Mouse (Mus musculus) mesoderm, embryonic 11.5 days (tissue): ENCODE data around the gene Rps6ka3.

Experiments used
- DNase-seq: peaks from one replicate; pipeline ENCODE4 v3.0.0-alpha.2; 2012; ENCODE audit warnings: low read depth, low spot score

The Rps6ka3 gene

DNA sequence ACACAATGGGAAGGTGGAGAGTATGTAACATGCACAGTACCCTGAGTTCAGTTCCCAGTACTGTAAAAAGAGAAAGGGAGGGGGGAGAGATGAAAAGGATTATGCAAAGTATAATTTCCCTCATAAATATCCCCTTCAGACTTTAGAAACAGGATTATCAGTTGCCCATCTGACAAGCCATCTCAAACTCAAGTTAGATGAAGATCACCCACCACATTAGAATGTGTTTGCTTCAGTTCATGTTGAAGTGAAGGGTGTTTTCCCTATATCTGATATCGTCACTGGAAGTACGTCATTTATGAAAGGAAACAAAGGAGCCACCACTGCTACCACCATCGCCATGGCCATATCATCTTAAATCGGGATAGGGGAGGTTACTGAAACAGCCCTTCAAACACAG lies at the start of gene Rps6ka3:
TSS of gene Rps6ka3 (plus strand) at position 301 of the 400 bp plus-strand sequence.
- DNase-seq = no peak

DNA sequence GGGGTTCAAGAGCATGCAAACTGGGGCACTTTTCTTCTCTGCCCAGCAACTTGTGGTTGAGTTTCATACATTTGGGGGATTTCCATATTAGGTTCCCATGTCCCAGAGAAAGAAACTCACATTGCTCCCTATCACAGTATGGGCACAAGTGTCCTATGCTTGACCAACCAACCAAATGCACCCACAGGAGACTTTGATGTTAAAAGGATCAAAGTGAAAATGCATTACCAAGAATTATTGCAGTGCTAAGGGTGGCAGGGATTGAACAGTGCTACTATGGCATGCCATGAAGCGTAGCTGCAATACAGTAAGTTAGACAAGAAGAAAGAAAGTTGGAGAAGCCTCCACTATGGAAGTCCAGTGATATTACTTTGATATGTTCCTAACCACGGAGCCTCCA lies 40.9 kb upstream of the Rps6ka3 start:
- DNase-seq = no peak

DNA sequence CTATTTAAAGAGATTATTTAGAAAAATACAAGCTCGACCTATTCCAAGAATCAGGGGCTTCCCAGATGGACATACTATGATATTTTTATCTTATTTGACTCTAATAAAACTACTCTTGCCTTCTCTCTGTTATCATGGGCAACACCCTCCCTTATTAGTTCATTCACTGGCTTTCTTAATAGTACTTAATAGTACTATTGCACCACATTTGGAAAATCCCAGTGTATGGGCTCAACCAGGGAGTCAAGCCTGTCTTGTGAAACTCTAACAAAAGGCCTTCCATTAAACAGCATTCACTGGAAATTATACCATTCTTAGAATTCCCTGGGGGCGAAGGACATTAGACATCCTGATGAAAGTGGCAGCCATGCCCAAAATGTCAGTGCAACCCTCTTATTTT lies 38.5 kb upstream of the Rps6ka3 start:
- no peak for DNase-seq

DNA sequence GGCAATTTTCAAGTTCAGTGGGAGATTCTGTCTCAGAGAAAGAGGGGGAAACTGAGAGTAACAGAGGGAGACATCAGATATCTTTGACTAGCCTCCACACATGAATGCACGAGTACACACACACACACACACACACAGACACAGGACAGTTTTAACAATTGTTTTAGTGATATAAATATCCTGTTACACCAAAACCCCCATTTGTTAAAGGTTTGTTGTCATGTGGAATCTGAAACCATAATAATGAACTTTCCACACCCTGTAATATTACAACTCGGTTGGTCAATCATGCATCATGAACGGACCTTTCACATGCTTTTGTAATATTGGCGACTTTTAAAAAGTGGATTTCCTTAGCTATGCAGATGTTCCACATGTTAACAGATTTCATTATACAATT lies 18.5 kb upstream of the Rps6ka3 start:
- DNase-seq = no peak

DNA sequence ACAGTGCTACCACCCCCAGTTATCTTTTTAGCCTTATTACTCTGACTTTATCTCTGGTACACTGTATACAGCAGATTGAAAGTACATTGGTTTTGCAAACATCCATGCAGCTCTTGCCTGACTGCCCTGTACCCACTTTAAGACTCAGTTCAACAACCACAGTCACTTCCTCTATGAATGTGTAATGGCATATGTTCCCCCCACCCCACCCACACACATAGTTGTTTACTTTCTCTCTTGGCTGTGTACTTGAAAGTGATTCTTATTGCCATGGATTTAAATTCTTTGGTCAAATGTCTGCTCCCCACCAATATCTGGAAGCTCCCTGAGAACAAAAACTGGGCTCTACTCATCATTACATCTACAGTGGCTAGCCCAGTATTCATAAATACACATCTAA lies 10.6 kb upstream of the Rps6ka3 start:
- no peak for DNase-seq

DNA sequence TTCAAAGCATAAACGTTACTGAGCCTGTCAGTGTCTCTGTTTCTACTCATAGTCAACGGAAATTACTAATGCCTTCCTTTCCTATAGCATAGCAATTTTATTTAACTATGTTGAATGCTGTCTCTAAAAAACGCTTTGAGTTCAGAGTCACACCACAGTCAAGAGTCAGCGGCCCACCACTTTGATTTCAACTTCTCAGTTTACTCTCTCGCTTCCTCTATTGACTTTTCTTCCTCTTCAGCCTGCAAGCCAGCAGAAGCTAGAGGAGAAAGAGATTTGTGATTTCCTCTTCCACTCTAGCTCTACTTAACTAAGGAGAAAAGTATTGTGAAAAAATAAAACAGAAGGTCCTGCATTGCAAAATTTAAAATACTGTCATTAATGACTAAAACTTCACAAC lies 10.0 kb upstream of the Rps6ka3 start:
- no peak for DNase-seq

DNA sequence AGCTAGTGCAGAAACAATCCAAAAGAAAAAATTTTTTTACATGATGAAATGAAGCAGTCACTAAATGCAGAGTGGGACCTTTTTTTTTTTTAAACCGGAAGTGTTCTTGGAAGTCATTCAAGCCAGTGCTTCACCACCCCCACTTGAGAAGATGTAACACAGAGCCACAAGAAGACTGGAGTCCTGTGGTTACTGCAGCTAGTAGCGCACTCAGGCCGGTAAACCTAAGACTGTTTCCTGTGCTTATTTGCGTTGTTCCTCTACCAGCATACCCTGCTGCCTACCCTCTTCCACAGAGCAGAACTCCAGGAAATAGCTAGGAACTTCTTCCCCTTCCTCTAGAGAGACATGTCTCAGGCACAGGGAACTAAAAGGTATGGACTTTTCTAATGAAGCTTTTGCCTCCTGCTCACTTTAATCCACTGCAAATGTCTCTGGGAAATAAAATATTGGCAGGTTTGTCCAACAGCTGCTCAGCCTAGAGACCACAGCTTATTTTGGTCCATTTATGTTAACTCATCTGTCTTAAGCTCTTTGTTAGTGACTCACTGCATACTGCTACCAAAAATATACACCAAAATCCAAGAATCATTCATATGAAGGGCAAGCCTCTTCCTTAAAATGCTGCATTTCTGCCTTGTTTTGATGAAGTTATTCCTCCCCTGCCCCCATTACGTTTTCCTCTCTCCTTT lies 931 bp downstream of the Rps6ka3 start:
- DNase-seq = no peak

DNA sequence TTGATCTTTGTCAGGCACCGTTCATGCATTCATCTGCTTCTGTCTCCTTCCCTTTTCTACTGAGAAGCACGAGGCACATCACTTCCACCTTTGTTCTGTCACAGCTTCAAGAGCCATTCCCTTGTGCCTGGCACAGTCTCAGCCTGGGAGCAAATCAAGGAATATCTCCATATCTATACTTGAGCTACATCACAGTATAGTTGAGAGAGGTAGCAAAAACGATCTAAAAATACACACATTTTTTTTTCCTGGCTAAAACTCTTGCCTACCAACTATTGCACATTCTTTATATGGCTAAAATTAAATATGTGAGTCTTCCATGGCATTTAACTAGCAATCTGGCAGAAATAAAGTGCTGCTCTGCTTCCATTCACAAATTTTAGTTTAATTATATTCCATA lies 5.1 kb downstream of the Rps6ka3 start:
- no peak for DNase-seq

DNA sequence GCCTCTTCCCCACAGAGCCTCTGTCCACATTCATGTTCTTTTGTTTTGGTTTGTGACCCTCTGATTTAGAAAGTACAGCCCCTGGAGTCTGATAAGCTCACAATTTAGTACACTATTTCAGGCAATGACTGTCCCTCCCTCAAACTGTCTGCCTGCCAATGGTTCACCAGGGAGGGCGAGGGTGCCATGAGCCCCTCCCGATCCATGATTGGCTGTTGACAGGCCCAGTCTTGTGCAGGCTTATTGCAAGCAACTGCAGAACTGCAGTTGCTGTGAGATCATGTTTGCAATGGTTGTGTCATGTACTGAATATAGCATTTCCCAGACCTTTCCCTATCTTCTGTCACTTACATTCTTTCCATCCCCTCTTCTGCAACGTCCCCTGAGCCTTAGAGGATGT lies 12.4 kb downstream of the Rps6ka3 start:
- DNase-seq = no peak

DNA sequence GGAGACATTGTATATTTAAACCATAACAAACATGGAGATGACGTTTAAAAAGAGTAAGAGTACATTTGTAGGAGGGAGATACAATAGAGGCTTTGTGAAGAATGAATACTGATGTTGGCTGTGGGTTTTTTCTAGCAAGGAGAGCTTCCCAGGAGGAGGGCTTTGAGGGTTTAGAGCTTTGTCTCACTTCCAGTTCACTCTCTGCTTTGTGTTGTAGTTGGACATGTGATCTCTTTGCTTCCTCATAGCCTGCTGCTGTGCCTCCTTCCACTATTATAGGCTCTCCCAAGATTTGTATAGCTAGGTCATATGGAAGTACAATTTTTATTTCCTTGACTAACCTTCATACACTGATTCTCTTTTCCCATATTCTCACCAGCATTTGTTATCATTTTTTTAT lies 27.2 kb downstream of the Rps6ka3 start:
- no peak for DNase-seq

DNA sequence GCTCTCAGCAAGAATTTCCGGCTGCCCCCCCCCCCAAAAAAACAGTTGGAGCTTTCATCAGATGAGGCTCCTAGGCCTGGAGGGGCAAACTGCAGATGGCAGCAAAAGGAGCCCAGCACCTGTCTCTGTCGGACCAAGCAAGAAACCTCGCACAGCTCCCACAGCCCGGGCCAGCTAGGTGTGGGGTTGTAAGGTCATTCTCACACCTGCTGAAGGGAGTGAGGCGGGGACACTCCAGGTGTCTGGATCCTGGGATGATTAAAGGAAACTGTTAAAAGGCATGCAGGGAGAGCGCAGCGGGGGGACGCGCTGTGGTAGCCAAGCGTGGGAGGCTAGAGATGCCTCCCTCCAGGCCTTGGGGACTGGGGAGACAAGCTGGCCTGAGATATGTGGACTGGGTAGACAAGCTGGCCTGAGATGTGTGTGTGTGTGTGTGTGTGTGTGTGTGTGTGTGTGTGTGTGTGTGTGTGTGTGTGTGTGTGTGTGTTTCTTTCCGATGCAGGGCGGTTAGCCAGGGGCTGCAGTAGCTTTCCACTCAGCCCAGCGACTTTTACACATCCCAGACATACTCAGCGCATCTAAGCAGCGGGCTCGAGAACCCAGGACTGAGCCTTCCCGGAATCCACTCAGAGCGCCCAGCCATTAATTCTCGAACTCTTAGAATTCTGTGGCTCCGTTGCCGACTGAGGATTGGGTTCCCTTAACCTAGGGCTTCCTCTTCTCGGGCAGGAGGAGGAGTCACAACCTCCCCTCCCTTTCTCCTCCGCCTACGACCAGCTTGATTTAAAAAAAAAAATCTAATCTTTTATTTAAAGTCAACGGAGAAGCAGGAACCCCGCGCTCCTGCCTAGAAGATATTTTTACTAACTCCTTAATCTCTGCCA lies 44.1 kb downstream of the Rps6ka3 start:
- peak; percentile 29 for DNase-seq

DNA sequence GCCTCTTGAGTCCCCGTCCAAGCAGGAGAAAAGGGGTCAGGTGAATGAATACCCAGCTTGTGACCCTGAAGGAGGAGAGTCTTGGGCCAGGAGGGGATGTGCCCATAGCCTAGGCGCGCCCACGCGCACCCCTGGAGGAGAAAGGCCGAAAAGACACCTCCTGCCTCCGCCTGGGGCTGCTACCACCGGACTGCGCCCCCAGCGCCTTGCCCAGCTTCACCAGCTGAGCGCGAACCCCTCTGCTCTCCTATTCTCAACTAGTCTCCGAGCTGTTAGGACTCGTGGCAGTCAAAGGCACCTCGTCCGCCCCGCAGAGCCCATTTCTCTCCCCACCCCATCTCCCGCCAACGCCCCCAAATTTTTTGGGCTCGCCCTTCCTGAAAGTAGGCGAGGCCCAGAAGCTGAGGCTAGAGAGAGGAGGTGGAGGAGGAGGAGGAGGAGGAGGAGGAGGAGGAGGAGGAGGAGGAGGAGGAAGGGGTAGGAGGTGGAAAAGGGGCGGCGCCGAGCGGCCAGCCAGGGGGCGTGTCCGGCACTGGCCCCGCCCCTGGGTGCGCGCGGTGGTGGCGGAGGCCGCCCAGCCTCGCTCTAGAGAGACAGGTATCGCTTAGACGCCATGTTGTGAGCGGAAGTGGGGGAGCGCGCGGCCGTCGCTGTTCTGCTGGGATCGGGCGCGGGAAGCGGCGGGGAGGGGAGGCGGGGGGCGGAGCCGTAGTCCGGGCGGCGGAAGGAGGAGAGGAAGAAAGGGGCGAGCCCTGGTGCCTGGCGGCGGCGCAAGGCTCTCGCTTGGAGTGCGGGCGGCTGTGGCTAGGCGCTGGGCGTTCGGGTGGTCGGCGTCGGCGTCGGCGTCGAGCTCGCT lies 45.2 kb downstream of the Rps6ka3 start:
- peak; percentile 89 for DNase-seq

DNA sequence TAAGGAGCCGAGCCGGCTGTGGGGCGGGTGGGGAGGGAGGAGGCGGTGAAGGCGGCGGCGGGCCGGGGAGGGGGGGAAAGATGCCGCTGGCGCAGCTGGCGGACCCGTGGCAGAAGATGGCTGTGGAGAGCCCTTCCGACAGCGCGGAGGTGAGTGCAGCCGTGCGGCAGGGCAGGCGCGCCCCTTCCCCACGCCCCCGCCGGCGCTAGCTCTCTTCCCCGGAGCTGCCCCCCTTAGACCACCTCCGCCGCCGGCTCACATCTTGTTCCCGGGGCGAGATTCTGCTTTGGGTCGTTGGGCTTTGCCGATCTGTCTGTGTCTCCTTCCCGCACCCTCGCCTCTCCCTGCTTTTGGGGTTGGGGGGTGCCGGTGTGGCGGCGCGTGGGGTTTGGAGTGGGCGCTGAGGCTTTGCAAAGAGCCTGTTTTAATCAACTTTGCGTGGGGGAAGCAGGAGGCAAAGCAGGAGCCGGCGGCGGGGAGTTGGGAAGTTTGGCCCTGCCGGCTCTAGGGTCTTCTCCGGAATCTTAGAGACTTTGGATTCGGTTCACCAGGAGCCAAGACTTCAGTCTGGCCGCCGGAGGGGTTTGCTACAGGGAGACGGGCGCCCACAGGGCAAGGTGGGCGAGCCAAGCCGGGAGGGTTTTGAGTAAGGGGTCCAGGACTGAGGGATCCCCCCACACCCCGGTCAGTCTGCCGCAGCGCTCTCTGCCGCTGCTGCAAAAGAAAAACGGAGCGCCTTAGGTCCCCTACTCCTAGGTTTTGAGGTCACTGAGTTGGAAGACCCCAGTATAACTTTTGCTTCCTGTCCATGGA lies 46.1 kb downstream of the Rps6ka3 start:
- DNase-seq = peak; percentile 1

DNA sequence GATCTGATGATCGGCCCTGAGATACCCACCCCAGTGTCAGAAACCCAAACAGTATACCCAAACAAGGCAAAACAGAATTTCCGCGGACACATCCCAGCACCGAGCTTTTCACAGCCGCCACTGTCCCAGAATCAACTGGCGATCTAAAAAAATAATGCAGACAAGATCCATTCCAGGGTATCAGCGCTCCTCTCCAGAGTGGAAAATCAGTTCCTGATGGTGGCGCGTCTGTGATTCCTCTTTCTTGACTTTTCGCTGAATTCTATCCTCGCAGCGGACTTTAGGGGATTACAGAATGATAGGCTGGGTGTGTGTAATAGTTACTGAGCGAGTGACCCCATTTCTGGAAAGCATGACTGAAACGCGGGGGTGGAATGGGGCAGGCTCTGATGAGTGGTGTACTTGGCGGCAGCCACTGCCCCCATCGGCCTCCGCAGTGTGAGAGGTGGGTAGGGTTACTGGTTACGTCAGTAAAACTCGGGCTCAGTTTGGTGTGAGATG lies 46.9 kb downstream of the Rps6ka3 start:
- peak; percentile 54 for DNase-seq

DNA sequence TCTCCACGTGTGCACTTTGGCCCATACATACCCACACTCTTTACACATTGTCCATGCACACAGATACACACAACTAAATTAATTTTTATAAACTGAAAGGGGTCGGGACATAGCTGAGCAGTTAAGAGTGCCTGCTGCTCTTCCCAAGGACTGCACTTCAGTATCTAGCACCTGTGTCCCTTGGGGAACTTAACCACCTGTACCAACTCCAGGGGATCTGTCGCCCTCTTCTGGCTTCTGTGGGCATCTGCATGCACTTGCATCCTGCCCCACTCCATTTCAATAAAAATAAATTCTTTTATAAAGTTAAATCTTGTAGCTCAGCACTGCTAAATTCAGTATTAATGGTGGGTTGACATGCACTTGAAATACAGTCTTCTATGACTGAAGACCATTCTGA lies 54.6 kb downstream of the Rps6ka3 start:
- DNase-seq = peak; percentile 5

DNA sequence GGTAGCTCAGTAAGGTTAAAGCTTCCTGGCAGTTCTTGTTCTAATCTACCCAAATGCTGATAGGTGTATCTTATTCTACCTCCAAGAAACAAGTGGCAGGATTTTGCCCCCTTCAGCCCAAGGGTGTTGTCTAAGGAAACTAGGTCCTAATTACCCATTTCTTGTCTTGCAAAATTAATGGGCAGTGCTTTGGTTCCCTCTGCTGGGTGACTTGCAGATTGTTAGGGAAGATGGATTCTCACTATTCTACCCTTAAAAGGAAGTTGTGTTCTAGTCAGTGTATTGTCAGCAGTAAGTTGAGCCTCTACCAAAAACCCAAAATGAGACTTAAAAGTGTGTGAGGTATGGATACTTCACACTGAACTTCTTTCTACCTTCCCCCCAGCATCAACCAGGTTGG lies 59.0 kb downstream of the Rps6ka3 start:
- DNase-seq = peak; percentile 4

DNA sequence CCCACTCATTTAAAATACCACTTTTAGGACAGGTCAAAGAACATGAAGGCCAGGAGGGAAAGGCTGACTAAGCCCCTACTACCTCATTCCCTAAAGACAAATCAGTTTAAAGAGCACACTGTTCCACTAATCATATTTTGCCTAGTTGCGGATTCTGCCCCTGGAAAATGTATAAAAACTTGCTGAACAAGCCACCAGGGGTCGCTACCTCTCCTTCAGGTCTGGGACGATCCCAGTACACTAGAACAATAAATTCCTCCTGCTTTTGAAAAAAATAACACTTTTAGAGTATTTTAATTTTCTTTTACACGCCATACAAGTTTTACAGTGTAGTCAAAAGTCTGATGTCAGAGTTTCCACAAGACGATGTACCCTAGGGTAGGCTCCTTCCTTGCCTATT lies 76.7 kb downstream of the Rps6ka3 start:
- no peak for DNase-seq

DNA sequence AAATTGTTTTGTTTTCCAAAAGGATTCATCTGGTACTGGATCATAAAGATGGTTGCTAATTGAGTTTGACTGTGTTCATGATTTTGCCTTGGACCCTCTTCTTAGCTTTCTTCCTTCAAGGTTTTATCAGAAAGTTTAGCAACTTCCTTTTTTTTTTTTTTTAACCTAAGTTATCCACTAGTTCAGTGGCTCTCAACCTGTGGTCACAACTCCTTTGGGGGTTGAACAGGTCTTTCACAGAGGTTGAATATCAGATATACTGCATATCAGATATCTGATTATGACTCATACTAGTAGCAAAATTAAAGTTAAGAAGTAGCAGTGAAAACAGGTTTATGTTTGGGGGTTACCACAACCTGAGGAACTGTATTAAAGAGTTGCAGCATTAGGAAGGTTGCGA lies 85.8 kb downstream of the Rps6ka3 start:
- DNase-seq = no peak

DNA sequence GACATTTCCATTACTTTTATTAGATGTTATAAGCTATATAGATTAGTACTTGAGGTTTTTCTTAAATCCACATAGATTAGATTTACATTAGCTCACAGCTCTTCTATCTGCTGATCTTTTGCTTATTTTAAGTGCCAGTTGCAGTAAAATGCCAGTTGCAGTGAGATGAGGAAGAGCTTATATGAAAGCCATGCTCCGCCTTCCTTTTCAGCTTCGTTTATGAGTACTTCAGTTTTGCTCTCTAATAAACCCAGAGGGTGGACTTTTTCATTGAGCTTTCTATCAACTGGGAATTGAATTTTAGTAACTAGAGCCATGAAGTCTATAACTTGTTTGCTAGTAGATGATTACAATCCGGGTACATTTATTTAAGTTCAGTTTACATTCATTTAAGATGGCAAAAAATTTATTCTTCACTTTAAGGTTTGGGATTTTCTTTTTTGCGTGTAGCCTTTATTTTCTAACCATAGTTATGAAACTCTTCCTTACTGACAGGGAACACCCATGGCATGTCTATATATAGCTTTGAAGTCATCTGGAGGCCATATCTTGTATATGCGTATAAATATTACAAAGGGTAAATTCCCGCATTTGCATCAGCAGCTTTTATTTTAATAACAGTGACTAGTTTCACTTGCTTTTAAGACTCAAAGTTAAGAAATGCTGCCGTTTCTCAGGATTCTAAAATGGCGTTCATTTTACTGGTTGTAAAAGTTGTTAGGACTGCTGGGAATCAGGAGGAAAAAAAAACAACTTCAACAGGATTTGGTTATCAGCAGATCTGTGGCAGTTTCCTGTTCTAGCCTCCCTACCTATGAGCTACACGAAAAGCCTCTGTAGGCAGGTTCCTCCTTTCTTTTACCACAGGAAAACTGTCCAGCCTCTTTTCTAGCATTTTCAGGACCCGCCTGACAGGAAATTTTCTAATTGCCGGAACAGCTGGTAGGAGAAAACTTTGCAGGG lies 92.5 kb downstream of the Rps6ka3 start:
- DNase-seq = no peak

DNA sequence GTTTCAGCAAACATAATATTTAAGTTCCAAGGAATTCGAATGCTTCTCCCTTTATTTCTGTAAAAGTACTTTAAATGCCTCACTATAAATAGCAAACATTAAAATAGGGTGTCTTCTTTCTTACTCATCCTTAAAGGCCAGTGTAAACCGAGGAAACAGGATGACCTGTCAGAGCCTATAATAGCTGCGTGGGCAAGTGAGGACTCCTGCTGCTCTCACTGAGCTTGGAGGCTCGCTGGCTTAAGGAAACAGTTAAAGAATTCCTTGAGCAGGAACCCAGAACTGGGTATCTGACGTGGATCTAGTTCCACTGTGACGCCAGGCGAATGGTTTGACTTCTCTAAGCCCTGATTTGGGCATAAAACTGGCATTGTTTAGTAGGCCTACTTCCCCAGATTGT lies 105.2 kb downstream of the Rps6ka3 start:
- no peak for DNase-seq
